Mouse (Mus musculus): ENCODE measurements at regions not wholly inside any gene's neighbourhood (a gene's known extent, or its start where the extent isn't known, plus 50 kb on each side); places are given as distances from the start of the nearest gene placed in this dataset.

DNA sequence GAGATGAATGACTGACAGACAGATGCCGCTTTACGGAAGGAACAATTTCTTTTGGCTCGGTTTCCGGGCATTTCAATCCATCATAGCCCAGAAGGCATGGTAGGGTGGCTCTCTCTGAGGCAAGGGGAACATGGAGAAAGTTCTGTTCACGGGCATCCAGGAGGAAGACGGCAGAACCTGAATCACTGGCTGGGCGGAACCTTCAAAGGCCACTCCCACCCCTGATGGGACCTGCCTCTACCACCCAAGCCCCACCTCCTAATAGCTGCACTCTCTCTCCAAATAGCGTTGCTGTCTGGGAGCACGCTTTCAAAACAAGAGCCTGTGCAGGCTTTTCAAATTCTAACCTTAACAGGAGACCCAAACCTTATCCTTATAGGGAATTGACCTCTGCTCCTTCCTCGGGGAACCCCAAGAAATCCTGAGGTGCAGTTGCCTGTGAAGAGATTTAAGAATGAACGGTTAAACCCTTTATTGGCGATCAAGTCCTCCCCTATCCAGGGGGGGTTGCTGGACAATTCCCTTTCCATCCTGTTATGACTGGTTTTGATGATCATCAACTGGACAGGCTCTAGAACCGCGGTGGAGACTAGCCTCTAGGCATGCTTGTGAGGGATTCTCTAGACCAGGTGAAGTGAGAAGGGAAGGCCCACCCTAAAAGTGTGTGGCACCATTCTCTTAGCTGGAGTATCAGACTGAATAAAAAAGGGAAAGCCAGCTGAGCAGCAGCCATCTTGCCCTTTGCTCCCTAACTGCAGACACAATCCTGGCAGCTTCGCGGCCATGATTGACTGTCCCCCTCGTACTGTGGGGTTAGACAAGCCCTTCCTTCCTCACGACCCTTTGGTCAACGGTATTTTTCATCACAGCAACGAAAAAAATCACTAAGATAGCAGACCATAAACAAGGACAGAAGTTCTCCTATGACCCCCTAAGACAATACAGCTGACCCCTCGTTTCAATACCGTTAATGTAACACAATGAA lies 184.5 kb upstream of the Dyrk2 start:
- DNase-seq: no peak

DNA sequence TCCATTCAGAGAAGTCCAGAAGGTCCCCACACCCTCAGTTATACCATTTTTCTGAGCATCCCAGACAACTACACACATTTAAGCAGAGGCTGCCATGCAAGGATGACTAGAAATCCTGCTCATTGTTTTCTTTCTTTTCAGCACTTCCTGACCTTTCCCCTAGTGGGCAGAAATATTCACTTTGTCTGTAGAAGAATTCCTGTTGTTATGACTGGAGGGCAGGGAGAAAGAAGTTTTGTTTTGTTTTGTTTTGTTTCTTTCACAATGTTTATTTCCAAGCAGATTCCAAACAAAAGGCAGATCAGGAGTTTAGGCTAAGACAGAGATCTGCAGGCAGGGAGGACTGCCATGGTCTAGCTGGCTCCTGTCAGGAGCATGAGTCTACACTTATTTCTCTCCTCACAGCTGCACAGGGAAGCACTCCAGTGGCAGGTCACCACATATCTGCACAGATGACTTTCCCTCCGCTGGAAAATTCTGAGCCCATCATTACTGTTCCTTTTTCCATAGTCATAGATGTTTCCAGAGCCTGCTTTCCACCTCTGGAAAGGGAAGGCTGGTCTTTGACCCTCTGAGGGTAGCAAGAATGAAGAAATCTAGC lies 182.5 kb upstream of the Dyrk2 start:
- no peak for DNase-seq

- DNase-seq: no peak
Observed at GRCm38 (mm10) chr10:119051598-119051997, 181.6 kb upstream of the Dyrk2 start.

DNA sequence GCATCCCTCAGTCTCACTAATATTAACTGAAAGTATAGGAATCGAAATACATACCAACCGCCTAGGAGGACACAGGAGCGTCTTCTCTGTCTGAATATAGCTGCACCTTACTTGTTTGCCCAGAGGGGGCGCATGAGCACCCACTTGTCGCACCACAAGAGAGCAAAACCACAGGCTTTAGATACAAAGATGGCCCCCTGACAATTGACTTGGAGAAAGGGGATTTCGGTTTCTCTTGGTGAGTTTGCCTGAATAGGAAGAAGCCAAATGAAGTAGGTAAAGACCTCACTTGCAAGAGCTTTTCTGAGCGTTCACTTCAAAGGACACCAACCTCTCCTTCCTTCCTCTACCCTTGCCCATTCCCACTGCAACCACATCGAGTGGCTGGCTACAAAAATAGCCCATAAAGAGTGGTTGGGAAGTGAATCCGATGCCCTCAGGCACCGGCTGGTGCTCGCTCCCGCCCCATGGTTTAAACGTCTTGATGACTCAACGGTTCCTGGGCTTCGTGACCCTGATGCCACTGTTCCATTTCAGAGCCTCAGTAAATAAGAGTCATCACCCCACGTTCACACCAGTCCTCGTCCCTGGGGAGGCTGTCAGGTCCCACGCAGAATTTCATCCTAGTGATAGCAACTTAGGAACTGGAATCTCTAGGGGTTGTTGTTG lies 180.1 kb upstream of the Dyrk2 start:
- no peak for DNase-seq

- DNase-seq: no peak
Observed at GRCm38 (mm10) chr10:119048643-119049420, 178.8 kb upstream of the Dyrk2 start.

- DNase-seq: no peak
Observed at GRCm38 (mm10) chr10:119045059-119045458, 175.1 kb upstream of the Dyrk2 start.

GRCm38 (mm10) chr10:119043069-119043468 lies 173.1 kb upstream of the Dyrk2 start:
- DNase-seq: no peak

DNA sequence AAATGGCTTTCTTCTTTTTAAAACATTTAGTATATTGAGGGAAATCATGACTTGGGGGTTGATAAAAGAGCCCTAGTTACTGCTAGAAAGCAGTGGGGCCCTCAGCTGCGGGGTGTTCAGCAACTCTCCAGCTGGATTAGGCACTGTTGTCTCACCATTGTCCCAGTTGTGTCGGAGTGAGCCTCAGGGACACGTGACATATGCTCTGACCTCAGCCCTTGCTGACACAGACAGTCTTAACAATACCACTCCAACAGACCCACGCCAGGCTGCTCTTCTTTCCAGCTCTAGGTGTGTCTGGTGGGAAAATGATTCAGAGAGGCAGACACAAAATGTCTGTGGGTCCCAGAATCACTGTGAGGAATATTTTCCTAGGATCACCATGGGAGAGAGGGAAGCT lies 170.2 kb upstream of the Dyrk2 start:
- no peak for DNase-seq

DNA sequence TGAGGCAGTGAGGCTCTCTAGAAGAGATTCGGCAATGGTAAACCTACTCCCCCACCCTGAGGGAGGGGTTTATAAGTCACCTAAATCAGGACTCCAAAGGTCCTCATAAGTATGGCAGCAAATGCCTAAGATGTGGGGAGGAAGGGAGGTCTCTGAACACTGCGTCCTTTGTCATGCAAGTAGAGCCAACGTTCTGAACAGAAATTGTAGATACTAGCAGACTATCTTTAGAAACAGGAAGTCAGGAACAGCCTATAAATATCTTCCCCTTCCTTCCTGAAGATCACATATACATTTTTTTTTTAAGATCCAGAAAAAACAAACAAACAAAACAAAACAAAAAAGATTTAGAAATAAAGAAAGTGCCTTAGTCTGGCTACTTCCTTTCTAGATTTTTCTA lies 169.7 kb upstream of the Dyrk2 start:
- no peak for DNase-seq

GRCm38 (mm10) chr10:119038991-119039390 lies 169.0 kb upstream of the Dyrk2 start:
- DNase-seq: no peak

DNA sequence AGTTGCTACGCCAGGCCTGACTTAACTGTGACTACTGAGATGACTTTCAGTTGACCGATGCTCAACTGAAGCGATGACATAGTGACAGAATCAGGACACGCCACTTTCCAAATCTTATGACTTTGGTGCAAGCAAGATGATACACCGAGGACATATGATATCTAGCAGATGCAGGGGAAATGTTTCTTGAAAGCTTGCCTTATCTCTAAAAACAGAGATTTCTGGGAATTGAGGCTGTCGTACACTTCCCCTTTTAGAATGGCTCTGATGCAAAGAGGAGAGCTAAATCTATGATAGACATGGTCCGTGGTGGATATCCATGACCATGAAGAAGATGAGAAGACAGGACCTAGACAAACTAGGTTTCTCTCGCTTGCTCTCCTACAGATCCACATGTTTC lies 167.8 kb upstream of the Dyrk2 start:
- no peak for DNase-seq

- no peak for DNase-seq
Observed at GRCm38 (mm10) chr10:119035863-119036262, 165.9 kb upstream of the Dyrk2 start.

- DNase-seq: no peak
Observed at GRCm38 (mm10) chr10:119034396-119034795, 164.4 kb upstream of the Dyrk2 start.

GRCm38 (mm10) chr10:119031282-119032275 lies 161.6 kb upstream of the Dyrk2 start:
- no peak for DNase-seq

- no peak for DNase-seq
Observed at GRCm38 (mm10) chr10:119028480-119029137, 158.6 kb upstream of the Dyrk2 start.

- no peak for DNase-seq
Observed at GRCm38 (mm10) chr10:119027241-119027901, 157.4 kb upstream of the Dyrk2 start.

- no peak for DNase-seq
Observed at GRCm38 (mm10) chr10:119026291-119026690, 156.3 kb upstream of the Dyrk2 start.

GRCm38 (mm10) chr10:119024425-119024824 lies 154.4 kb upstream of the Dyrk2 start:
- DNase-seq: no peak

GRCm38 (mm10) chr10:119019082-119019481 lies 149.1 kb upstream of the Dyrk2 start:
- DNase-seq: no peak

GRCm38 (mm10) chr10:119018490-119018889 lies 148.5 kb upstream of the Dyrk2 start:
- DNase-seq: no peak

Measured in gastrocnemius, postnatal 10 days (tissue).